Mouse (Mus musculus) intestine, postnatal 0 days (tissue): Measurements from ENCODE around the gene D630003M21Rik. TPM values are rescaled to one million over a fixed set of nuclear protein-coding genes. Genes with fewer than 3 reads are reported as not detected.

Source experiments
- ATAC-seq: fragments of 200-750 bp; cut with Nextera tagmentation; 2 replicates; pipeline ENCODE4 v1.8.0; 2017; ENCODE audit warnings: mild to moderate bottlenecking, moderate TSS enrichment, moderate library complexity
- H3K27ac ChIP-seq: fragments of 300-500 bp; sonication (generic); 2 replicates; pipeline ENCODE4 v1.5.1; 2014; ENCODE audit warnings: mild to moderate bottlenecking, low read depth, low read length, moderate library complexity
- H3K27me3 ChIP-seq: fragments of 300-500 bp; sonication (generic); replicated peaks from 2 replicates; pipeline ENCODE4 v1.6.1; 2014; ENCODE audit warnings: low read length, mixed read lengths; ENCODE audit not compliant: control insufficient read depth, insufficient read depth
- H3K36me3 ChIP-seq: fragments of 300-500 bp; sonication (generic); 2 replicates; pipeline ENCODE4 v1.6.1; 2014; ENCODE audit warnings: mild to moderate bottlenecking, moderate library complexity; ENCODE audit not compliant: control insufficient read depth, insufficient read depth
- H3K4me1 ChIP-seq: fragments of 300-500 bp; sonication (generic); replicated peaks from 2 replicates; pipeline ENCODE4 v1.6.1; 2014; ENCODE audit warnings: antibody characterized with exemption, low read length, mixed read lengths; ENCODE audit not compliant: control insufficient read depth, insufficient read depth
- H3K4me2 ChIP-seq: fragments of 300-500 bp; sonication (generic); replicated peaks from 2 replicates; pipeline ENCODE4 v1.6.1; 2014; ENCODE audit warnings: low read depth, mild to moderate bottlenecking, moderate library complexity
- H3K4me3 ChIP-seq: fragments of 300-500 bp; sonication (generic); 2 replicates; pipeline ENCODE4 v1.5.1; 2014; ENCODE audit warnings: low read depth, low read length
- H3K9ac ChIP-seq: fragments of 300-500 bp; sonication (generic); 2 replicates; pipeline ENCODE4 v1.6.1; 2014; ENCODE audit warnings: mild to moderate bottlenecking, low read depth, low read length
- H3K9me3 ChIP-seq: fragments of 300-500 bp; sonication (generic); 2 replicates; pipeline ENCODE4 v1.6.1; 2016; ENCODE audit warnings: mixed run types; ENCODE audit not compliant: control insufficient read depth
- CTCF ChIP-seq: sonication (generic); IDR thresholded peaks from 2 replicates; pipeline ENCODE4 v1.5.1; 2016; ENCODE audit warnings: low read depth, mild to moderate bottlenecking, control low read depth, antibody characterized with exemption, moderate library complexity
- WGBS: fragments of 180-500 bp; shearing (Covaris S2); extraction: QIAGEN DNeasy Blood & Tissue Kit; methylation state at CpG from one replicate; pipeline ENCODE4 v1.1.7; 2014; 5-methylcytosine and 5-hydroxymethylcytosine counted together
- polyA plus RNA-seq: library from polyadenylated mRNA; unstranded; fragments of >200 nt; fragmentation: Nextera tagmentation; extraction: Ambion mirVana; gene quantifications from 2 replicates; pipeline ENCODE4 v1.2.1, GENCODE M21; 2015

The D630003M21Rik gene
- polyA plus RNA-seq, 1 experiment from 2014 or later = 0.76 TPM

GRCm38 (mm10) chr2:158229503-158229892 lies 476 bp upstream of the D630003M21Rik start:
- 42% methylated on average over 7 of the region's 7 CpGs for WGBS
- H3K36me3 ChIP-seq = no peaks in the 10 kb centered on the region
- peak overlapping the region; percentile 38 for H3K4me3 ChIP-seq
- no peaks in the 10 kb centered on the region for H3K9me3 ChIP-seq
- H3K9ac ChIP-seq = peak overlapping the region; percentile 37
- TF ChIP-seq CTCF = no peak
- H3K4me1 ChIP-seq = 0 out of 2 replicates have a peak, but pooled peaks cover 3% of the 10 kb centered on the region
- no peak for ATAC-seq
- peak overlapping the region; percentile 69 for H3K4me2 ChIP-seq
- H3K27me3 ChIP-seq = no peaks in the 10 kb centered on the region
- no peak overlapping the region for H3K27ac ChIP-seq

- Histone ChIP-seq H3K4me2 (no peak overlapping the region), H3K9ac (no peak overlapping the region), H3K4me3 (no peak overlapping the region), H3K9me3 (no peaks in the 10 kb centered on the region), H3K36me3 (no peaks in the 10 kb centered on the region), H3K4me1 (0 out of 2 replicates have a peak, but pooled peaks cover 3% of the 10 kb centered on the region), H3K27ac (no peak overlapping the region), H3K27me3 (no peaks in the 10 kb centered on the region)
- ATAC-seq = no peak
- TF ChIP-seq CTCF = peak; percentile 59
- 53% methylated on average over 5 of the region's 5 CpGs for WGBS
Observed at GRCm38 (mm10) chr2:158225301-158225700, 3.7 kb downstream of the D630003M21Rik start.

- Histone ChIP-seq H3K9me3 (no peaks in the 10 kb centered on the region), H3K27me3 (no peaks in the 10 kb centered on the region), H3K27ac (no peak overlapping the region), H3K4me2 (no peak overlapping the region), H3K4me1 (no peaks in the 10 kb centered on the region), H3K9ac (no peak overlapping the region), H3K4me3 (no peak overlapping the region), H3K36me3 (no peaks in the 10 kb centered on the region)
- ATAC-seq = no peak
- TF ChIP-seq CTCF = no peak
- WGBS = 69% methylated on average over 3 of the region's 3 CpGs
Observed at GRCm38 (mm10) chr2:158223497-158223896, 5.5 kb downstream of the D630003M21Rik start.

- H3K27ac ChIP-seq = no peak overlapping the region
- WGBS = 45% methylated on average over 4 of the region's 4 CpGs
- no peaks in the 10 kb centered on the region for H3K27me3 ChIP-seq
- H3K4me2 ChIP-seq = no peak overlapping the region
- no peak overlapping the region for H3K4me3 ChIP-seq
- TF ChIP-seq CTCF = no peak
- no peaks in the 10 kb centered on the region for H3K36me3 ChIP-seq
- H3K9ac ChIP-seq = no peak overlapping the region
- no peak for ATAC-seq
- H3K9me3 ChIP-seq = no peaks in the 10 kb centered on the region
- no peaks in the 10 kb centered on the region for H3K4me1 ChIP-seq
Observed at GRCm38 (mm10) chr2:158222664-158223063, 6.4 kb downstream of the D630003M21Rik start.

- no peak for TF ChIP-seq CTCF
- WGBS = 79% methylated on average over 9 of the region's 9 CpGs
- Histone ChIP-seq H3K4me2 (no peak overlapping the region), H3K4me1 (no peaks in the 10 kb centered on the region), H3K9ac (no peak overlapping the region), H3K27me3 (no peaks in the 10 kb centered on the region), H3K9me3 (no peaks in the 10 kb centered on the region), H3K27ac (no peak overlapping the region), H3K36me3 (no peaks in the 10 kb centered on the region), H3K4me3 (no peak overlapping the region)
- no peak for ATAC-seq
Observed at GRCm38 (mm10) chr2:158221446-158222084, 7.5 kb downstream of the D630003M21Rik start.

GRCm38 (mm10) chr2:158219562-158219961 lies 9.5 kb downstream of the D630003M21Rik start:
- 92% methylated on average over 2 of the region's 2 CpGs for WGBS
- Histone ChIP-seq H3K9me3 (no peaks in the 10 kb centered on the region), H3K27ac (no peak overlapping the region), H3K4me3 (no peak overlapping the region), H3K36me3 (no peaks in the 10 kb centered on the region), H3K9ac (no peak overlapping the region), H3K4me2 (no peak overlapping the region), H3K27me3 (no peaks in the 10 kb centered on the region), H3K4me1 (no peaks in the 10 kb centered on the region)
- TF ChIP-seq CTCF = no peak
- ATAC-seq = no peak
